Mouse (Mus musculus) spleen, adult 2 months (tissue): ENCODE data around the gene Slc4a10. TPM values are rescaled to one million over a fixed set of nuclear protein-coding genes. Genes with fewer than 3 reads are reported as not detected.

Experiments used
- DNase-seq, 2 experiments: peaks; one replicate each; pipeline versions ENCODE4 v3.0.0 to v3.0.0-alpha.2; 2012 to 2021; ENCODE audit warnings: low spot score in 2 of 2, low read depth in 1 of 2
- H3K27ac ChIP-seq: fragments of 200-500 bp; 2 replicates; pipeline ENCODE4 v1.5.1; 2012; ENCODE audit warnings: low read length, inconsistent platforms; ENCODE audit not compliant: insufficient read depth
- H3K27me3 ChIP-seq: fragments of 200-500 bp; 2 replicates; pipeline ENCODE4 v1.6.1; 2012; ENCODE audit warnings: mild to moderate bottlenecking, moderate library complexity, low read length, inconsistent platforms; ENCODE audit not compliant: control insufficient read depth, insufficient read depth
- H3K36me3 ChIP-seq: fragments of 200-500 bp; 2 replicates; pipeline ENCODE4 v1.6.1; 2012; ENCODE audit warnings: mild to moderate bottlenecking, low read length, inconsistent platforms; ENCODE audit not compliant: control insufficient read depth, insufficient read depth
- H3K4me1 ChIP-seq: fragments of 200-500 bp; 2 replicates; pipeline ENCODE4 v1.6.1; 2011; ENCODE audit warnings: inconsistent platforms; ENCODE audit not compliant: control insufficient read depth, insufficient read depth, insufficient read length
- H3K4me3 ChIP-seq: fragments of 200-500 bp; 2 replicates; pipeline ENCODE4 v1.5.1; 2011; ENCODE audit warnings: mild to moderate bottlenecking, inconsistent platforms; ENCODE audit not compliant: insufficient read depth, insufficient read length; ENCODE audit errors: extremely low read depth
- CTCF ChIP-seq: fragments of 200-500 bp; IDR thresholded peaks from 2 replicates; pipeline ENCODE4 v1.5.1; 2011; ENCODE audit warnings: mild to moderate bottlenecking, inconsistent platforms; ENCODE audit not compliant: insufficient read depth, insufficient read length, insufficient replicate concordance; ENCODE audit errors: extremely low read depth
- POLR2A ChIP-seq: fragments of 200-500 bp; IDR thresholded peaks from 2 replicates; pipeline ENCODE4 v1.6.1; 2011; ENCODE audit warnings: low read depth, low read length, inconsistent platforms
- WGBS: fragments of 180-500 bp; shearing (Covaris S2); methylation state at CpG from one replicate; pipeline ENCODE4 v1.1.7; 2018; 5-methylcytosine and 5-hydroxymethylcytosine counted together
- polyA plus RNA-seq: library from polyadenylated mRNA; depleted of rRNA; stranded (reverse); fragments of >200 nt; gene quantifications from 2 replicates; pipeline ENCODE4 v1.2.3, GENCODE M21; 2012

Gene Slc4a10
- polyA plus RNA-seq, 1 experiment, result not detected

GRCm38 (mm10) chr2:62287532-62287931, 241.3 kb downstream of the Slc4a10 start:
- Histone ChIP-seq H3K4me3 (no peak overlapping the region), H3K36me3 (no peaks in the 10 kb centered on the region), H3K27ac (no peak overlapping the region), H3K4me1 (no peaks in the 10 kb centered on the region), H3K27me3 (no peaks in the 10 kb centered on the region)
- WGBS, result 81% methylated on average over 4 of the region's 4 CpGs
- no peak for DNase-seq
- TF ChIP-seq POLR2A (no peak), CTCF (no peak)

GRCm38 (mm10) chr2:62293846-62294245, 247.6 kb downstream of the Slc4a10 start:
- H3K27ac ChIP-seq, result no peak overlapping the region
- H3K4me3 ChIP-seq, result no peak overlapping the region
- no peaks in the 10 kb centered on the region for H3K36me3 ChIP-seq
- no peak for TF ChIP-seq POLR2A
- TF ChIP-seq CTCF, result no peak
- WGBS, result 11% methylated on average over 2 of the region's 2 CpGs
- H3K27me3 ChIP-seq, result no peaks in the 10 kb centered on the region
- no peak for DNase-seq
- H3K4me1 ChIP-seq, result no peaks in the 10 kb centered on the region

- TF ChIP-seq CTCF, result no peak
- no peak for TF ChIP-seq POLR2A
- Histone ChIP-seq H3K27ac (no peak overlapping the region), H3K36me3 (no peaks in the 10 kb centered on the region), H3K4me3 (no peak overlapping the region), H3K27me3 (no peaks in the 10 kb centered on the region), H3K4me1 (no peaks in the 10 kb centered on the region)
- 98% methylated on average over 2 of the region's 2 CpGs for WGBS
- DNase-seq, result no peak
Measured at GRCm38 (mm10) chr2:62301716-62302115, 255.5 kb downstream of the Slc4a10 start.

- WGBS, result 90% methylated on average over 5 of the region's 5 CpGs
- no peak for DNase-seq
- Histone ChIP-seq H3K4me1 (no peaks in the 10 kb centered on the region), H3K27ac (no peak overlapping the region), H3K4me3 (no peak overlapping the region), H3K36me3 (no peaks in the 10 kb centered on the region), H3K27me3 (no peaks in the 10 kb centered on the region)
- TF ChIP-seq POLR2A (no peak), CTCF (no peak)
Measured at GRCm38 (mm10) chr2:62306978-62307377, 260.7 kb downstream of the Slc4a10 start.

- H3K36me3 ChIP-seq, result no peaks in the 10 kb centered on the region
- no peaks in the 10 kb centered on the region for H3K4me1 ChIP-seq
- no peak for DNase-seq
- WGBS, result 83% methylated on average over 2 of the region's 2 CpGs
- H3K27ac ChIP-seq, result no peak overlapping the region
- TF ChIP-seq POLR2A (no peak), CTCF (no peak)
- no peak overlapping the region for H3K4me3 ChIP-seq
- H3K27me3 ChIP-seq, result no peaks in the 10 kb centered on the region
Measured at GRCm38 (mm10) chr2:62307477-62307876, 261.2 kb downstream of the Slc4a10 start.

GRCm38 (mm10) chr2:62316930-62317329, 270.7 kb downstream of the Slc4a10 start:
- no peak for DNase-seq
- H3K27me3 ChIP-seq, result no peaks in the 10 kb centered on the region
- H3K36me3 ChIP-seq, result no peaks in the 10 kb centered on the region
- H3K4me1 ChIP-seq, result no peaks in the 10 kb centered on the region
- 34% methylated on average over 2 of the region's 2 CpGs for WGBS
- H3K4me3 ChIP-seq, result no peak overlapping the region
- H3K27ac ChIP-seq, result no peak overlapping the region
- TF ChIP-seq CTCF (no peak), POLR2A (no peak)

- Histone ChIP-seq H3K27me3 (no peaks in the 10 kb centered on the region), H3K4me1 (no peaks in the 10 kb centered on the region), H3K36me3 (no peaks in the 10 kb centered on the region), H3K4me3 (no peak overlapping the region), H3K27ac (no peak overlapping the region)
- WGBS, result 80% methylated on average over 3 of the region's 3 CpGs
- TF ChIP-seq POLR2A, result no peak
- no peak for TF ChIP-seq CTCF
- no peak for DNase-seq
Measured at GRCm38 (mm10) chr2:62319489-62319888, 273.2 kb downstream of the Slc4a10 start.
